Mouse (Mus musculus) heart, embryonic 16.5 days (tissue): Measurements from ENCODE around the gene Mysm1. TPM values are rescaled to one million over a fixed set of nuclear protein-coding genes. Genes with fewer than 3 reads are reported as not detected.

ENCODE experiments used
- ATAC-seq: fragments of 200-750 bp; cut with Nextera tagmentation; replicated peaks from 2 replicates; pipeline ENCODE4 v1.8.0; 2017; ENCODE audit warnings: moderate number of reproducible peaks; ENCODE audit not compliant: insufficient read depth, low FRiP score; ENCODE audit errors: extremely low read depth
- H3K27ac ChIP-seq: fragments of 300-500 bp; sonication (generic); 2 replicates; pipeline ENCODE4 v1.5.1; 2014; ENCODE audit warnings: mild to moderate bottlenecking, low read length, control low read depth, moderate library complexity
- H3K27me3 ChIP-seq: fragments of 300-500 bp; sonication (generic); 2 replicates; pipeline ENCODE4 v1.6.1; 2014; ENCODE audit warnings: low read length, mixed read lengths; ENCODE audit not compliant: control insufficient read depth, insufficient read depth
- H3K36me3 ChIP-seq: fragments of 300-500 bp; sonication (generic); 2 replicates; pipeline ENCODE4 v1.6.1; 2014; ENCODE audit not compliant: control insufficient read depth, insufficient read depth
- H3K4me1 ChIP-seq: fragments of 300-500 bp; sonication (generic); 2 replicates; pipeline ENCODE4 v1.6.1; 2014; ENCODE audit warnings: low read length, mixed read lengths; ENCODE audit not compliant: control insufficient read depth, insufficient read depth
- H3K4me2 ChIP-seq: fragments of 300-500 bp; sonication (generic); 2 replicates; pipeline ENCODE4 v1.6.1; 2014; ENCODE audit warnings: low read depth, mild to moderate bottlenecking, control low read depth, low read length
- H3K4me3 ChIP-seq: fragments of 300-500 bp; sonication (generic); 2 replicates; pipeline ENCODE4 v1.5.1; 2014; ENCODE audit warnings: mild to moderate bottlenecking, control low read depth, low read length
- H3K9ac ChIP-seq: fragments of 300-500 bp; sonication (generic); 2 replicates; pipeline ENCODE4 v1.6.1; 2014; ENCODE audit warnings: low read length, control low read depth
- H3K9me3 ChIP-seq: fragments of 300-500 bp; sonication (generic); replicated peaks from 2 replicates; pipeline ENCODE4 v1.6.1; 2016; ENCODE audit warnings: low read length; ENCODE audit not compliant: control insufficient read depth
- WGBS: fragments of 180-500 bp; shearing (Covaris S2); extraction: QIAGEN DNeasy Blood & Tissue Kit; methylation state at CpG from one replicate; pipeline ENCODE4 v1.1.7; 2014; 5-methylcytosine and 5-hydroxymethylcytosine counted together
- polyA plus RNA-seq: library from polyadenylated mRNA; unstranded; fragments of >200 nt; fragmentation: Nextera tagmentation; extraction: Ambion mirVana; gene quantifications from 2 replicates; pipeline ENCODE4 v1.2.1, GENCODE M21; 2015

Mysm1 gene
- 15.0 and 15.3 TPM in 2 replicates for polyA plus RNA-seq

- peaks cover 5% of the 10 kb centered on the region for H3K36me3 ChIP-seq
- peak within 1 kb of the TSS; percentile 75 for H3K4me3 ChIP-seq
- H3K9me3 ChIP-seq: no peaks in the 10 kb centered on the region
- H3K9ac ChIP-seq: peak within 1 kb of the TSS; percentile 87
- WGBS: under 1% methylated on average over 69 of the region's 69 CpGs
- H3K27me3 ChIP-seq: no peaks in the 10 kb centered on the region
- H3K4me2 ChIP-seq: peak within 1 kb of the TSS; percentile 70
- H3K27ac ChIP-seq: peak within 1 kb of the TSS; percentile 63
- ATAC-seq: peak; percentile 100
- peaks cover 12% of the 10 kb centered on the region for H3K4me1 ChIP-seq
These were observed at the start of gene Mysm1 for GRCm38 (mm10) chr4:94978590-94979499. Mysm1 (minus strand) TSS chr4:94979100.

GRCm38 (mm10) chr4:95025847-95026600, 47.1 kb upstream of the Mysm1 start:
- Histone ChIP-seq H3K27ac (no peak overlapping the region), H3K36me3 (no peaks in the 10 kb centered on the region), H3K9ac (no peak overlapping the region), H3K4me3 (no peak overlapping the region), H3K9me3 (no peaks in the 10 kb centered on the region), H3K4me2 (no peak overlapping the region), H3K27me3 (no peaks in the 10 kb centered on the region), H3K4me1 (no peaks in the 10 kb centered on the region)
- WGBS: 79% methylated on average over 16 of the region's 16 CpGs
- ATAC-seq: no peak

- no peak for ATAC-seq
- Histone ChIP-seq H3K9me3 (no peaks in the 10 kb centered on the region), H3K27me3 (no peaks in the 10 kb centered on the region), H3K27ac (no peak overlapping the region), H3K4me2 (no peak overlapping the region), H3K36me3 (no peaks in the 10 kb centered on the region), H3K9ac (no peak overlapping the region), H3K4me1 (no peaks in the 10 kb centered on the region), H3K4me3 (no peak overlapping the region)
- WGBS: 66% methylated on average over 12 of the region's 12 CpGs
These were observed 44.6 kb upstream of the Mysm1 start for GRCm38 (mm10) chr4:95023350-95023953.

- no peak overlapping the region for H3K27ac ChIP-seq
- H3K9ac ChIP-seq: no peak overlapping the region
- H3K27me3 ChIP-seq: no peaks in the 10 kb centered on the region
- H3K4me2 ChIP-seq: no peak overlapping the region
- H3K4me3 ChIP-seq: no peak overlapping the region
- H3K9me3 ChIP-seq: no peaks in the 10 kb centered on the region
- no peak for ATAC-seq
- no peaks in the 10 kb centered on the region for H3K4me1 ChIP-seq
- WGBS: 74% methylated on average over 12 of the region's 12 CpGs
- no peaks in the 10 kb centered on the region for H3K36me3 ChIP-seq
These were observed 43.0 kb upstream of the Mysm1 start for GRCm38 (mm10) chr4:95021649-95022637.

GRCm38 (mm10) chr4:95020201-95020600, 41.3 kb upstream of the Mysm1 start:
- Histone ChIP-seq H3K36me3 (no peaks in the 10 kb centered on the region), H3K4me1 (no peaks in the 10 kb centered on the region), H3K27ac (no peak overlapping the region), H3K4me2 (no peak overlapping the region), H3K9ac (no peak overlapping the region), H3K27me3 (no peaks in the 10 kb centered on the region), H3K4me3 (no peak overlapping the region), H3K9me3 (no peaks in the 10 kb centered on the region)
- WGBS: 83% methylated on average over 2 of the region's 2 CpGs
- no peak for ATAC-seq

GRCm38 (mm10) chr4:95018221-95018620, 39.3 kb upstream of the Mysm1 start:
- no peaks in the 10 kb centered on the region for H3K27me3 ChIP-seq
- no peaks in the 10 kb centered on the region for H3K4me1 ChIP-seq
- no peak overlapping the region for H3K4me3 ChIP-seq
- no peak overlapping the region for H3K27ac ChIP-seq
- H3K9me3 ChIP-seq: no peaks in the 10 kb centered on the region
- H3K9ac ChIP-seq: no peak overlapping the region
- no peak for ATAC-seq
- 51% methylated on average over 7 of the region's 7 CpGs for WGBS
- no peaks in the 10 kb centered on the region for H3K36me3 ChIP-seq
- no peak overlapping the region for H3K4me2 ChIP-seq

GRCm38 (mm10) chr4:95012706-95013105, 33.8 kb upstream of the Mysm1 start:
- Histone ChIP-seq H3K36me3 (no peaks in the 10 kb centered on the region), H3K27ac (no peak overlapping the region), H3K4me1 (no peaks in the 10 kb centered on the region), H3K4me3 (no peak overlapping the region), H3K9me3 (no peaks in the 10 kb centered on the region), H3K9ac (no peak overlapping the region), H3K4me2 (no peak overlapping the region), H3K27me3 (no peaks in the 10 kb centered on the region)
- no peak for ATAC-seq
- 74% methylated on average over 1 of the region's 1 CpGs for WGBS

- H3K27me3 ChIP-seq: no peaks in the 10 kb centered on the region
- ATAC-seq: no peak
- no peak overlapping the region for H3K4me3 ChIP-seq
- no peak overlapping the region for H3K9ac ChIP-seq
- H3K27ac ChIP-seq: no peak overlapping the region
- no peak overlapping the region for H3K4me2 ChIP-seq
- H3K9me3 ChIP-seq: no peaks in the 10 kb centered on the region
- no peaks in the 10 kb centered on the region for H3K4me1 ChIP-seq
- no peaks in the 10 kb centered on the region for H3K36me3 ChIP-seq
These were observed 33.4 kb upstream of the Mysm1 start for GRCm38 (mm10) chr4:95012256-95012655.
